Mouse (Mus musculus): ENCODE measurements around the gene Etfdh.

Gene Etfdh

DNA sequence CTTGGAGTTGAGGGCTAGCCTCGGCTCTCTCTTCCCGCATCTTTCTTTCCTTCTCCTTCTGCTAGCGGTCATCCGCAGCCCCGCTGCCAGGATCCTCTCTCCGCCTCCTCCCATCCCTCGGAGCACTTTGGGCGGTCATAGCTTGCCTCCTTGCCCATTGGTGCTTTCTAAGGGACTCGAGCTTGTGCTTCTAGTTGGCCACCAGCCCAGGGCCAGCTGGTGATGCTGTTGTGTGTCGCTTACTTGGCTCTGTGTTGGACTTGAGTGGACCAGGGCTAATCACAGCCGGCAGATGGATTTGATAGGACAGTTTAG lies at the start of gene Etfdh:
Gene Etfdh (minus strand): TSS at position 85 of the 315 bp plus-strand sequence.
- DNase-seq (ENCODE audit: low spot score), result peak; percentile 51

DNA sequence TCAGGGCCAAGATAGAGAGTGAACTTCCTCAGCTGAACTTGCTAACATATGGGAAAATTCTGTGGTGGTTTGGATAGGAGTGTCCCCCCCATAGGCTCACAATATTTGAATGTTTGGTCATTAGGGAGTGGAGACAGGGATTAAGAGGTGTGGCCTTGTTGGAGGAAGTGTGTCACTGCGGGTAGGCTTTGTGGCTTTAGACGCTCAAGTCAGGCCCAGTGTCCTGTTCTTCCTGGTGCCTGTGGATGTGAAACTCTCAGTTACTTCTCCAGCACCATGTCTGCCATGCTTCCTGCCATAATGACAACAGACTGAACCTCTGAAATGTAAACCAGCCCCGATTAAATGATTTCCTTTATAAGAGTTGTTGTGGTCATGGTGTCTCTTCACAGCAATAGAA lies 47.1 kb upstream of the Etfdh start:
- no peak for DNase-seq (ENCODE audit: low spot score)

DNA sequence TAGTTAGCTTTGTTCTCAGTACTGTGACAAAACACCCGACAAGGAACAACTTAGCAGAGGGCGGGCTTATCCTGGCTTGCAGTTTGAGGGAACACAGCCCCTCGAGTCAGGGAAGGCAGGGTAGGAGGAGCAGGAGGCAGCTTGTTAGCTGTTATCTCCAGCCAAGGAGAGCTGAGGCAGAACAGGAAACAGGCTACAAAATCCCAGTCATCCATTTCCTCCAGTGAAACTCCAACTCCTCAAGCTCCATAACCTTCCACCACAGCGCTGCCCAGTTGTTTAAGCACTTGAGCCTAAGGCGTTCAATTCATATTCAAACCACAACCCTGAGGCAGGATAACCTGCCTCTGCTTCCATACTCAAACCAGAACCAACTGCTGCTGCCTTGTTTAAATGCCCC lies 45.3 kb upstream of the Etfdh start:
- no peak for DNase-seq (ENCODE audit: low spot score)

DNA sequence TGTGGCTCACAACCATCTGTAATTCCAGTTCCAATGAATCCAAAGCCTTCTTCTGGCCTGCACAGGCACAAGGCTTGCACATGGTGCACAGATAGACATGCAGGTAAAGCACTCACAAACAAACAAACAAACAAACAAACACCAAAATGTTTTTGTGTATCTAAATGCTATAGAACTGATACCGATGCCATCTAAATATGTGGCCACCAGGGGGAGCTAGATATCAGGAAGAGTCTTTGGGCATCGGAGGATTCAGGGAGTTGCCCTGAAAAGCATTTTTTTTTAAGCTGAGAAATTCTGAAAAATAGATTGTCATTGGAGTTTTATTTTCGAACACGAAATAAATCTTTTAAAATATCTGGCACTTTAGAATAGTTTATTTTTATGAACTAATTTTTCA lies 43.8 kb upstream of the Etfdh start:
- peak; percentile 22 for DNase-seq (ENCODE audit: low spot score)

DNA sequence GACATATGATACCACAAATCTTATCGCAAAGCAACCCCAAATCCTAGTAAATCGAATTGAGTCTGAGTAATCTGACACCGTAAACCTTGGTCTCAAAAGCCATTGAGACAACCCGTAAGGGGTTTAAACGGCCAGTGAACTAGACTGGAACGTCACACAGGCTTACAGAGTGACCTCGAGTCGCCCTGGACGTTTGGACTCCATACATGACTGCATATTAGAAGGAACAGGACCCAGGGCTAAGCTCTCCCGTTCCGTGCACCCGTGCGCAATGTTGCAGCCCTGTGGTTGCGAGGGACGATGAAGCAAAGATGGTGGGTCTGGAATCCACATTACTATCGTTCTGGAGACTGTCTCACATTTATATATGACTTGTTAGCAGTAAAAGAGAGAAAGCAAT lies 42.9 kb upstream of the Etfdh start:
- DNase-seq (ENCODE audit: low spot score), result no peak

DNA sequence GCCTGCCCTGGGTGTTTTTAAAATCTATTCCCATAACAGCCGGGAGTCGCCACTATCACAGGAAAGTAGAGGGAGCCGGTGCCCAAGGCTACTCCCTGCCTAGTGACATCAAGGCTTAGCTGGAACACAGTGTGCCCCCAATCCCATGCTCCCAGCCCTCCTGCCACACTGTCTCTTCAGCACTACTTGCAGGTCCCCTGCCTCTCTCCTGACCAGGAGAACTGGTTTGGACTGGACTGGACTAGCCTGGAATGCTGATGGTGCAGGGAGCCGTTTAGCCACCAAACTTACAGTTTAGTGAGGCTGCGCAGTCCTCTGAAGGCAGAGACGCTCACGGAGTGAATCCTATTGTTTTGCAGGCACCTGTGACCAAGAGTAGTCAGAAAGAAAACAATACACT lies 41.3 kb upstream of the Etfdh start:
- no peak for DNase-seq (ENCODE audit: low spot score)

DNA sequence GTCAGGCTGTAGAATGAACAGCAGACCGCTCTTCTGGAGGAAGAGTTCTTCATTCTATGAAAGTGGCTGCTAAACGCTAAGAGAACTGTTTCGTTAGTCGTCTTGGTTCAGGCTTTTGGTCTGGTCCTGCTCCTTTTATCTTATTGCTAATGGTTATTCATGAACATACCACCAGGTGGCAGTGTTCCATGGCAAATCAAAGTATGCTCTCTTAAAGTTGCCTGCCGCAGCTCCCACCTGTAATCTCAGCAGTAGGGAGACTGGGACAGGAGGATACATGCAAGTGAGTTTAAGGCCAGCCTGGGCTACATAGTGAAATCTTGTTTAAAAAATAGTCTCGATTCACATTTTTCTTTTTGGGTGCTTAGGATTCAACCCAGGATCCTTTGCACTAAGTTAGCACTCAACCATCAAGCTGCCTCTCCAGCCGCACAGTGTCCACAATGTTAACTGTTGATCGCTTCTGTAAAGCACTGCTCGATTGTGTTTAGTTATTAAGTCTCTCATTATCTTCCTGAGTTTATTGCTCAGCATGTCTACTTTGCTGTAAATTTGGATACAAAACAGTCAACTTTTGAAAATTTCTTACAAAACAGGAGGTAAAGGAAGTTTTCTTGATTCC lies 35.6 kb upstream of the Etfdh start:
- DNase-seq (ENCODE audit: low spot score), result peak; percentile 30

DNA sequence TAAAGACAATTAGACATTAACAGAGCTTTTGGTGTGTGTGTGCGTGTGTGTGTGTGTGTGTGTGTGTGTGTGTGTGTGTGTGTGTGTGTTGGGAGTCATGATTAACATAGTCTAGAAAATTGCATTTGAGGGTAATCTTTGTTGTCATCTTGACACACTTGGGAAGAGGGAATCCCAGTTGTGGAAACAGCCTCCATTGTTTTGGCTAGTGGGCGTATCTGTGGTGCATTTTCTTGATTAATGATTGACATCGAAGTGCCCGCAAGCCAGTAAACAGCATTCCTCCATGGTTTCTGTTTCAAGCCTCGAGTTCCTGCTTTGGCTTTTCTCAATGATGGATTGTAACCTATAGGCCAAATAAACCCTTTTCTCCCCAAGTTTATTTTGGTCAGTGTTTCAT lies 27.4 kb upstream of the Etfdh start:
- DNase-seq (ENCODE audit: low spot score), result no peak

DNA sequence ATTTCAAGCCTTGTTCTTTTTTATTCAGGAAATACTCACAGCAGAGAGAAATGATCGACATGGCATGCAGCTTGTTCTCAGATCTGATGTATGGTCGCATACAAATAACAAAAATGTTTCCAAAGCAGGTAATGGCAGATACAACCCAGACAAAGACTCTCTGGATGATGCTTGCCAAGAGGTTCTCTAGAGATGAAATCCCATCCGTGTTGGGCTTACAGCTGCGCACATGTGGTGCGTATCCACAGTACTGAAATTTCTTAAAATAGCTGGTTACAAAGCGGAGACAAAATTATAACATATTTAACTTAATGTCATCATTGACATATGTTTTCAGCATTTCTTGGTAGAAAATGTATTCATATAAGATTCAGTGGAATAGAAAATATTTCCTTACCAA lies 22.8 kb upstream of the Etfdh start:
- no peak for DNase-seq (ENCODE audit: low spot score)

DNA sequence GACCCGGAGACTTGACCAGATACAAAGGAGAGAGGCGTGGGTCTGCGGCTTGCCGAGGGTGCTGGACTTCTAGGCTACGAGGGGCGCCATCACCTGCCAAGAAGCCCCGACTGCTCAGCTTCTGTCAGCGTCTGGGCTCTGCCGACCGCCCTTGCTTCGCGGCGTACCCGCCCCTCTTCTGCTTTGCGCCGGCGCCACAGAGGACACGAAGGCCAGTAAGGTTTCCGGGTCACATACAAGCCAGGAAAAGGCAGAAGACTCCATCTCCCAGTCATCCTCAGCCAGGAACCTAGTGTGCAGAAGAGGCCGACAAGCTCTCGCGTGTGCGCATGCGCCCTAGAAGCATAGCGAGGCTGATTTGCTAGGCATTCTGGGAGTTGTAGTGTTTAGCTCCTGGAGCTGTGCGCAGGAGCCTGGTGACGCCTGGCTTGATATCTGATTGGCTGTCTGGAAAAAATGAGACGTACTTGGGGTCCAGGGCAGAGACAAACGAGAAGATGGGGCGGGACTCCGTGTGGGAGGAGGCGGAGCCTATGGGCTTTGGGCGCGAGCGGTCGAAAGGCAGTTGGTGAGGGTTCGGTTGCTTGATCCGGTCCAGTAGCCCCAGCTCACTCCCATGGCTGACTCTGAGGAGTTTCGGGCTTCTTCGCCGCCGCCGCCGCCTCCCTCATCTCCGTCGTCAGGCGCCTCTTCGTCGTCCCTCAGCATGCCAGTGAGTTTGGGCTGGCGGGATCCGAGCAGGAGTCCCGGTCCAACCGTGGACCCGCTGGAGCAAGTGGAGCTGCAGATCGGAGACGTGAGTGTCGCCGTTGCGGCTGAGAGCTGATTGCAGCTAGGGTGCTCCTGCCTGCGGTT lies 512 bp downstream of the Etfdh start, which contains the start of gene 4930579G24Rik:
Gene 4930579G24Rik (plus strand): TSS at position 519 of the 855 bp plus-strand sequence.
- peak; percentile 99 for DNase-seq (ENCODE audit: low spot score)

DNA sequence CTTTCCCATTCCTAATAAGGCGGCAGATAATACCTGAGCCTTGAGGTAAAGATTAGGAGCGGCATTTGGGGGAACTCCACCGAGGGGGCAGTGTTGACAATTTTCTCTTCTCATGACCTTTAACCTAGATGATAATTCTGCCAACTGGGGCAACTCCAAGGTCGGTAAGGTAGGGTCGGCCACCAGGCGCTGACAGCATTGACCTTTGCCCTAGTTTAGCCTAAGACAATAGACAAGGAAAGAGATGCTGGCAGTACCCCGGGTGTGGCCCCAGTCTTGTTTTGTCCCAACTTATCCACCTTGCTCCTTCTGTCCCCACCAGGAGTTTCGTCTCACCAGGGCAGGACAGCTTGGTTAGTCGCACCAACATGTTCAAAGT lies 1.1 kb downstream of the Etfdh start:
- no peak for DNase-seq (ENCODE audit: low spot score)

DNA sequence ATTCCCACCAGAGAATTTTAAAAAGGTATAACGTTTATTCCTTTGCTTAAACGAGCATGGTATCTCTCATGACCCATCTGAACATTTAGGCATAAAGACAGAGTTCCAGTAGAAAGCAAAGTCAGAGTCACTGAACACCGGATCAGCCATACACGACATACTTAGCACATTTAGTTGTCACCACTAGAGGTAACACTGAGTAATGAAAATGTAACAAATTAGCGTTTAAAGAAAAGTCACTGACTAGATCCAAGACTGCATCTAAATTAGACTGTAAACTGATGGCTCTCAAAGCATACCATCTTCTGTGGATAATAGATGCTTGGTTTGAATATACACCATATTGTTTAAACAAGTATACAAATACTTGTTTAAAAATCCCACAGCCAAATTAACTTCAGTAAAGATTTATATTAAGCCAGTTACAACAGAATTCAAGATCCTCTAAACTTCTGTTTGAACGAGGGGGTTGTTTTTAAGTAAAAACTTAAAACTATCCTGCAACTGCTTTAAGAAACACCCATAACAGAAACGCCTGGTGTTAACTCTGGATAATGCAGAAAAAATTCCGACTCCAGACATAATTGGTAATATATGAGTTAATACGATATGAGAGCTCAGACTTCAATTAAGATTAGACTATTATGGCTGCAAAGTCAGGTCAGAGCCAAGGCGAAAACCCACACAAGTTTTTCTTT lies 1.7 kb downstream of the Etfdh start:
- DNase-seq (ENCODE audit: low spot score), result no peak

DNA sequence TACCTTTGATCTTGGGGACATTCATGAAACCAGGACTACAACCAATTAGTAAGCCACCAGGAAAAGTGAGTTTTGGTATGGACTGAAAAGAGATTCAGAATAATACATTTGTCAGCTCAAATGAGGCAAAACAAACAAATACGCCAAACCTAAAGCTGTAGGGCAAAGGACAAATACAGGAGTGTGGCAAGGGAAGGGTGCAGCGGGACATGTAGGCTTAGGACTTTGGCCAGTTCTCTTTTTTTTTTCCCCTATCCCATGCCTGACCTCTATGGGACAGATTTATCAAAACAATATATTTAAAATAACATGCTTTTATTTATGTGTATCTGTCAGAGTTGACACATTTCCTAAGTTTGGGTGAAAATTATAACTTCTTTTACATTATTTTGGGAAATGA lies 19.4 kb downstream of the Etfdh start:
- no peak for DNase-seq (ENCODE audit: low spot score)

DNA sequence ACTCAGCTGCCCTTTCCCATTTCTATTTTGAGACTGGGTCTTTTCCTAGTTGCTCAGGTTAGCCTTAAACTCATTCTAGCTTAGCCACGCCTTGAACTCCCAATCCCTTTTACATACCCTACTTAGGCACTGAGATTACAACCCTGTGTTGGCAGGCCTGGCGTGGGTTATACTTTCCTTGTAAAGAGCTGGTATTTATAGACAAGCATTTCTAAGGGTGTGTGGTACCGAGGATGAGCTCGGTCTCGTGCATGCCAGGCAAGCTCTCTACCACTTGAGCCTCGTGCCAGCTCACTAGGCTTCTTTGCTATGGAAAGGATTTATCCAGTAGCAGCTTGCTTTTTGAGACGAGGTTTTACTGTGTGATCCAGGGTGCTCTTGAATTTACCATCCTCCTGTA lies 33.8 kb downstream of the Etfdh start:
- no peak for DNase-seq (ENCODE audit: low spot score)

DNA sequence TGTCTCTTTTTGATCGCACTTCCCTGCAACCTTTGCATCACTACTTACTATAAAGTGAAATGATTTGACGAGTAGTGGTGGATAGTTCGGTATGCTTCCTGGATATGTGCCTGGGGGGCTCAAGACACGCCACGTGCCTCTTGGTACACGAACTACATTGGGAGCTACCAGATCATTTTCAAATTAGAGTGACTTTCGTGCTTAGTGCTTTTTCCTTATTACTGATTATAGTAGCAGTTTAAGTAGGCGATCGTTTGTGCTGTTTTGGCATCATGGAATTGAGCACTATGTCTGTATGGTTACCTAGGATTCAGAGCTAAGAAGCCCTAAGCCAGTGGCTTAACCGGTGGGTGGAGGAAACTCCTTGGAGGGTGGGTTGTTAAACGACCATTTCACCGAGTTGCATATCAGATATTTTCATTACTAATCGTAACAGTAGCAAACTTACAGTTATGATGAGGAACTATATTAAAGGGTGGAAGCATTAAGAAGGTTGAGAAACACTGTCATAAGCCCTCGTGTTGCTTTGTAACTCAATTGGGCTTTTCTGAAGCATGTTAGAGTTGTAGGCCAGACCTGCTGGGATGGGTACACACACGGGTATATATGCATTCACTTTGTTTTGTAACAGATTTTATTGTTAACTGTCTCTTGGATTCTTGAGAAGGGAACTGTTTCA lies 37.4 kb downstream of the Etfdh start:
- no peak for DNase-seq (ENCODE audit: low spot score)

DNA sequence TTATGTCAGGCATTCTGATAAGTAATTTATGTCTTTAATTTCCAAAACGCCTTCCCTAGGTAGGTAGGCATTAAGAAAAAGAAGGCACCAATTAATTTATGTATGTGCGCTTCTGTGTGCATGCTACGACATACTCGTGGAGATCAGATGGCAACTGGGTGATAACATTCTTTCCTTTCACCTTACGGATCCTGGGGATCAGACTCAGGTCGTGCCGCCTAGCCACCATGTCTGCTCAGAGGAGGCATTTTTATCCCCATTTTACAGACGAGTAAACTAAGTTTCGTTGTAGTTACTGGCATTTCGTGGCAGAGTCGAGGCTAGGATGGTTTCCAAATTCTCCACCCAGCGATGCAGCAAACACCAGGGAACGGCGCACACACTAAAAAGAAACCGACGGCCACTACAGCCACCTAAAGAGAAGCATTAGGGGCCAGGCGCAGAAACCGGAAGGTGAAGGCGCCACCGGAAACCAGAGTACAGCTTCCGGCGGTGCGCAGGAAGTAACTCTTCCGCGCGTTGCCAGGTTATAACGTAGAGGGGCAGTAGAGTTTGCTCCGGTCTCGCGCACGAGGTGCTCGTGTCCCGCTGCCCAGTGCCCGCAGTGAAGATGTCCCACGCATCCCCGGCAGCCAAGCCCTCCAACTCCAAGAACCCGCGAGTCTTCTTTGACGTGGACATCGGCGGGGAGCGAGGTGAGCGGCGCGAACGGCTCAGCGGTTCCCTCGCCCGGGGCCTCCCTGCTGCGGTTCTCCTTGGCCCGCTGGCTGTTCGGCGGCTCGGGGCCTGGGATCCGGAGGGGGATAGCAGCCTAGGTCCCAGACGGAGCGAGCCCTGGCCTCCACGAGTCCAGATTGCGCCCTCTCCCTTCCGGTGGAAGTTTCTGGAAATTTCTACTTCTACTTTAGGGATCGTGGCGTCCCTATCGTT lies 38.2 kb downstream of the Etfdh start, which contains the start of gene Ppid:
Gene Ppid (plus strand): TSS at position 480 of the 930 bp plus-strand sequence.
- peak; percentile 54 for DNase-seq (ENCODE audit: low spot score)

DNA sequence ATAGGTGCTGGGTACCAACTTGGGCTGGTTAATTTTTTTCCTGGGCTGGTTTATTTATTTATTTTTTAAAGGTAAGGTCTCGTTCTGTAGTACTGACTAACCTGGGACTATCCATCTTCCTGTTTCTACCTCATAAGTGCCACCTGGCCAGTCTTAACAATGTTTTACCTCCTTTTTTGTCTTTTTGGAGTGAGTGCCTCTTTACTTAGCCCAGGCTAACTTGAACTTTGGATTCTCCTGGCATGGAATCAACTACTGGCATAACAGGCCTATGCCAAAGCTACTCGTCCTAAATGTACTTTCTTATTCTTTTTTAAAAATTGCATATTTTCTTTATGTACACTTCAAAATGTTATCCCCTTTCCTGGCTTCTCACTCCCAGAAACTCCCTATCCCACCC lies 39.6 kb downstream of the Etfdh start:
- no peak for DNase-seq (ENCODE audit: low spot score)

DNA sequence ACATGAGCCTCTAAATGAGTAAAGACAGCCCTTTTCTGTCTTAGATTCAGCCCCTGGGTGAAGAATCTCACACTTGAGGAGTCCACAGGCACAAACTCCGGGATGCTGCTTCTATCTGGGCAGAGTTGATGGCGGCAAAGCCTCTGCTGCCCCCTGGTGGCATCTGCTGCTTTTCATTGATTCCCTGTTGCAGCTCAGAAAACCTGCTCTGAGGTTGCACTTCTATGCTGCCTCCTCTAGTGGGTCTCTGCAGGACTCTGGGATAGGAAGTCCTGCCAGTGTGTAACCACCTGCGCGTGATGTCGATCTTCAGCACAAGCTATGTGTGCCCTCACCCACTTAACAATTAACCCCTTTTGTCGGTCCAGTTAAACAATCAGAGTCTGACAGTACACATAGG lies 42.5 kb downstream of the Etfdh start:
- DNase-seq (ENCODE audit: low spot score), result peak; percentile 88

DNA sequence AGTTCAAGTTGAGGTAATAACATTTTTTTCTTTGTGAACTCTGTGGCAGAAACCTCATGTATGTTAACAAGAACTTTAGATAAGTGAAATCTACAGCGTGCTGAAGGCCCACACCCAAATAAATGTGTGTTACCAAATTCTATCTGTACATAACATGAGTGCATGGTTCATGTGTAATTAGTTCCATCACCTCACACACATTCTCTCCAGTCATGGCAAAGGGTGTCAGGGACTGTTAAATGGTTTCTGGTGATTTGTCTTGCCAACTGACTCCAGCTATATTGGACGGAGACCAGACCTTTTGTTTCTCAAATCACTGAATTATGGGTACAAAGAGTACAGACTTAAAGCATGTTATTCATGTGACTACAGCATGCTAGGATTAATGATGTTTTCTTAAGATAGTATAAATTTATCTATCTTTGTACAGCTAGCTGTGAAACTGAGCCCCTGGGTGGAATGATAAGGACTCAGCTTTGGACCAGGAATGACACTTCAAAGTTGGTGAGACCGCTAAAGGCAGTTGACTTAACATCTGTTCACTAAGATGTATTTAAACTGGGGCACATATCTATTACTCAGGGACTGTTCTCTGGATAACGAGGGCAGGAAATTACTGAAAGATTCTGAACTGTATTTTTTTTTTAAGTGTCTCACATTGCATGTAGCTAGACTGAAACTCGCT lies 49.3 kb downstream of the Etfdh start:
- no peak for DNase-seq (ENCODE audit: low spot score)

DNA sequence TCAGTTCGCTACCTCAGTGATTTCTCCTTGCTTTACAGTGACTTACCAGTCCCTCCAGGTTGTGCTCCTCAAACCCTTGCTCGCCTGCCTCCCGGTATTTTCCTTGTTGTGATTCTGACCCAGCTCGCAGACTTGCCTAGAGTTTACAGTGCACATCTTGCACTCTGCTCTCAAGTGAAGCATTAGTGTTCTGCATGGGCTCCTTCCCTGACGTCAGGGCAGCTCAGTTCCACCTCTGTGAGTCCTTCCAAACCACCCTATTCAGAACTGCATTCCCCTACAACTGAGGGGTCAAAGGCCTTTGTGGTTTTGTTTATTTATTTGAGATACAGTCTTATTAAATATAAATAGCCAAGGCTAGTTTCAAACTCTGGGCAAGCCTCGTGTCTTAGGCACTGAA lies 51.1 kb downstream of the Etfdh start:
- DNase-seq (ENCODE audit: low spot score), result no peak

DNA sequence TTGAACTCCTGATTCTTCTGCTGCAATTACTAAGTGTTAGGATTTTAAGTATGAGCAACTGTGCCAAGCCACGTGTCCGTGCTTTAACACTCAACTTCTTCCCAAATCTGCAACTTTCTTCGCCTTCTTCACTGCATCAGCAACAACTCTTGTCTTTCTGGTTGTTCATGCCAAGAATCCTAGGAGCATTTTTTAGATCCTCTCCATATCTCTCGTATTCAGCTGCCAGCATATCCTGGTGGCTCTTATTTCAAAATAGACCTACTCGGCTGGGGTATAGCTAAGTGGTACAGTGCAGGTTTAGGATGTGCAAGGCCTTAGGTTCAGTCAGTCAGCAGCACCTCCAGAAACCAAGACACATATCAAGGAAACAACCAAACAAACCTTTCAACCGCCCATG lies 51.7 kb downstream of the Etfdh start:
- no peak for DNase-seq (ENCODE audit: low spot score)
